Mouse (Mus musculus) liver, embryonic 13.5 days (tissue): Measurements from ENCODE around the gene Pomgnt2. TPM values are rescaled to one million over a fixed set of nuclear protein-coding genes. Genes with fewer than 3 reads are reported as not detected.

Source experiments
- ATAC-seq: fragments of 200-750 bp; cut with Nextera tagmentation; 2 replicates; pipeline ENCODE4 v1.8.0; 2017; ENCODE audit warnings: low read depth, mild to moderate bottlenecking, moderate number of reproducible peaks, moderate library complexity
- DNase-seq: peaks from one replicate; pipeline ENCODE4 v3.0.0; 2022
- H3K27ac ChIP-seq: fragments of 300-500 bp; sonication (generic); 2 replicates; pipeline ENCODE4 v1.5.1; 2015; ENCODE audit warnings: moderate library complexity, mild to moderate bottlenecking, inconsistent platforms
- H3K27me3 ChIP-seq: fragments of 300-500 bp; sonication (generic); 2 replicates; pipeline ENCODE4 v1.6.1; 2015; ENCODE audit warnings: mild to moderate bottlenecking, inconsistent platforms
- H3K36me3 ChIP-seq: fragments of 300-500 bp; sonication (generic); 2 replicates; pipeline ENCODE4 v1.6.1; 2015; ENCODE audit warnings: mild to moderate bottlenecking, inconsistent platforms
- H3K4me1 ChIP-seq: fragments of 300-500 bp; sonication (generic); replicated peaks from 2 replicates; pipeline ENCODE4 v1.6.1; 2015; ENCODE audit warnings: inconsistent platforms
- H3K4me2 ChIP-seq: fragments of 300-500 bp; sonication (generic); 2 replicates; pipeline ENCODE4 v1.6.1; 2015; ENCODE audit warnings: inconsistent platforms, mild to moderate bottlenecking, moderate library complexity
- H3K4me3 ChIP-seq: fragments of 300-500 bp; sonication (generic); replicated peaks from 2 replicates; pipeline ENCODE4 v1.5.1; 2015; ENCODE audit warnings: mild to moderate bottlenecking, inconsistent platforms
- H3K9ac ChIP-seq: fragments of 300-500 bp; sonication (generic); 2 replicates; pipeline ENCODE4 v1.6.1; 2015; ENCODE audit warnings: mild to moderate bottlenecking, inconsistent platforms
- H3K9me3 ChIP-seq: fragments of 300-500 bp; sonication (generic); replicated peaks from 2 replicates; pipeline ENCODE4 v1.6.1; 2016; ENCODE audit warnings: inconsistent platforms
- WGBS: fragments of 180-500 bp; shearing (Covaris S2); methylation state at CpG from one replicate; pipeline ENCODE4 v1.1.7; 2015; ENCODE audit not compliant: insufficient replicate concordance; 5-methylcytosine and 5-hydroxymethylcytosine counted together
- polyA plus RNA-seq: library from polyadenylated mRNA; unstranded; fragments of >200 nt; fragmentation: Nextera tagmentation; extraction: Ambion mirVana; gene quantifications from 2 replicates; pipeline ENCODE4 v1.2.1, GENCODE M21; 2015

Pomgnt2 gene
- polyA plus RNA-seq, 1 experiment from 2014 or later = 2.6 TPM

DNA sequence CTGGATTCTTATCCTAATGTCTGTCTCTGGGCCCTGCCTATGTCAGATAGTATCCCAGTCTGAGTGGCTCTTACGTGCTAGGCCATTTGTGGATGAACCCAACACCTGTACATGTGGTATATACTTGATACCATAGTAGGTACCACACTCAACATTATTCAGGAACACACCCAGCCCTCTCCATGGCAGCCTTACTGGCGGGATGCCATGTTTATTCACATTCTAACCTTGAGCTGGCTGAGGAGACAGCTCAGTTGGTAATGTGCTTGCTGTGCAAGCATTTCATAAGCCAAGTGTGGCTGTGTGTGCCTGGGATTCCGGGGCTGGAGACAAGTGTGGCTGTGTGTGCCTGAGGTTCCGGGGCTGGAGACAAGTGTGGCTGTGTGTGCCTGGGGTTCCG, 28.7 kb downstream of the Pomgnt2 start:
- 56% methylated on average over 5 of the region's 5 CpGs for WGBS
- Histone ChIP-seq H3K4me3 (no peak overlapping the region), H3K4me2 (no peak overlapping the region), H3K4me1 (no peaks in the 10 kb centered on the region), H3K27me3 (no peaks in the 10 kb centered on the region), H3K9ac (no peak overlapping the region), H3K27ac (no peak overlapping the region), H3K9me3 (no peaks in the 10 kb centered on the region), H3K36me3 (no peaks in the 10 kb centered on the region)
- DNase-seq = no peak
- ATAC-seq = no peak

DNA sequence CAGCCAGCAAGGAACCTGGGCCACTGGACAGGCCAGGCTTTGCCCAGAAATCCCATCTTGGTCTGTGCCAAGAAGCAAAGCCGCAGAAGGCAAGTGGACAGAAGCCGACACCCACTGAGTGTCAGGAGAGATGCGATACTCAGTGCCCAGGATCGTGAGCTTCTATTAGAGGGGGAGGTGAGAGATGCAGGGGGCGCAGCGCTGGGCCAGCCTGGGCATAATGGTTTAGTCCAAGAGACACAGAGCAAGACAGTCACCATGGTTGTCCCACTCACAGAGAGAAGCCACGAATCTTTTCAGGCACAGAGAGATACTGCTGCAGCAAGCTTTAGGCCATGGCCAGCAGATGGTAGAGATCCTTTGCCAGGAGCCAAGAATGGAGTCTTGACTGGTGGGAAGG, 32.0 kb downstream of the Pomgnt2 start:
- 73% methylated on average over 7 of the region's 7 CpGs for WGBS
- Histone ChIP-seq H3K9me3 (no peaks in the 10 kb centered on the region), H3K4me1 (no peaks in the 10 kb centered on the region), H3K27me3 (no peaks in the 10 kb centered on the region), H3K9ac (no peak overlapping the region), H3K4me2 (no peak overlapping the region), H3K27ac (no peak overlapping the region), H3K4me3 (no peak overlapping the region), H3K36me3 (no peaks in the 10 kb centered on the region)
- DNase-seq = no peak
- ATAC-seq = no peak

DNA sequence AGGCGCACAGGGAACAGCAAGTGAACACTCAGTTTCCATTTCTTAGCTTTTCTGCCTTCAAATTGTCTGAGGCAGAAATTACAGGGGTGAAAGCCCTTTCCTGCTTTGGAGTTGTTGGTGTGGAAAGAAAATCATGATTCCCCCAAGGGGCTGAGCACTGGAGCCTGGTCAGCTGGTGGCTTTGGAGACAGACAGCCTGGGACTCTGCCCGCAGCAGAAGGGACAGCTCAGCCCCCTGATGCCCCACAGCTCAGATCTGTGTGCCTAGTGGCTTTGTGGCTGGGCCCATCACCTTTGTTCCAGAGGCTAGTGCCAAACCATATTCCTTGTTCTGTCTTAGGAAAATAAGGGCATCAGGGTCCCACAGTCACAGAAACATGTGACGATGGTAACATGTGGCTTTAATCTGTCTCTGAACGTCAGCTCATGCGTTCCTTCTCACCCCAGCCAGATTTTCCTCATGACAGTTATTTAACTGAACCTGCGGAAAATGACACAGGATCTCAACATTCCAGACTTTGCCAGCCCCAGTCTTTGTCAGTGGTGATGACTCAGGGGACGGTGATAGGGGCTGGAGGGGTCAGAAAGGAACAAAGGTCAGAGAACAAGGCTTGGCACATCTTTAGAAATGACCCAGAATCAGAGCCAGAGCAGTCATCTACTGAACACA, 36.8 kb downstream of the Pomgnt2 start:
- H3K36me3 ChIP-seq = no peaks in the 10 kb centered on the region
- no peak overlapping the region for H3K4me3 ChIP-seq
- H3K9me3 ChIP-seq = no peaks in the 10 kb centered on the region
- no peak overlapping the region for H3K9ac ChIP-seq
- H3K27ac ChIP-seq = no peak overlapping the region
- H3K4me1 ChIP-seq = no peaks in the 10 kb centered on the region
- no peak overlapping the region for H3K4me2 ChIP-seq
- ATAC-seq (no peak), DNase-seq (no peak)
- no peaks in the 10 kb centered on the region for H3K27me3 ChIP-seq
- 62% methylated on average over 7 of the region's 7 CpGs for WGBS

DNA sequence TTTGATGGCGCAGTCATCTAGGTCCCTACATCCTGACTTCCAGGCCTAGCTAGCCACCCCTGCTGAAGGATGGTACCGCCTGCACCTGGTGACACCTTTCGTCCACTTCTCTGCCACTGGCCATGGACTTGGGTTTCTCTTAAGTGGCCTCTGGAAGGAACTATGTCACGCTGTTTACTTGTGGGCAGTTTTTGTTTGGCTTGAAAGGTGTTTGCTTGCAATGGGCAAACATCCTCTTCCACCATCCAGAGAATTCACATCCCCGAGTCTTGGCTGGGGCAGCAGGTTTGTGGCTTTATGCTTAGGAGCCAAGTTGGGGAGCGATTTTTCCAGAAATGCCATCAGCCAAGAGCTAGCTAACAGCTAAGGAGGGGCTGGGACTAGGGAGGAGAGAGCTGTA, 44.3 kb downstream of the Pomgnt2 start:
- ATAC-seq (no peak), DNase-seq (no peak)
- no peak overlapping the region for H3K27ac ChIP-seq
- H3K36me3 ChIP-seq = no peaks in the 10 kb centered on the region
- no peaks in the 10 kb centered on the region for H3K9me3 ChIP-seq
- H3K4me2 ChIP-seq = no peak overlapping the region
- WGBS = 67% methylated on average over 6 of the region's 6 CpGs
- no peak overlapping the region for H3K4me3 ChIP-seq
- no peaks in the 10 kb centered on the region for H3K27me3 ChIP-seq
- H3K4me1 ChIP-seq = peaks cover 5% of the 10 kb centered on the region
- H3K9ac ChIP-seq = no peak overlapping the region

DNA sequence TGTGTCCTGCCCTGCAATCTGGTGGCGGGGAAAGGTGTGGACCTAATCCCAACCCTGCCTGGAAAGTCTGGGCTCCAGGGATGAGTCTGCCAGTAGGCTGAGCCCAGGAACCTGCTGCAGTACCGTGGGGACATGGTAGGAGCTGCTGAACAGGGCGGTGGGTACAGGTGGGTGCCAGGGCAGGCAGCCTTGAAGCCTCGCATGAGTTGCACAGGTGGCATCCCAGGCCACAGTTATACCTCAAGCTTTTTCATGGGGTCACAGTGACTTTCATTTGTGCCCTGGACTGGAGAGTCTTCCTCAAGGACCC, 45.8 kb downstream of the Pomgnt2 start:
- H3K9me3 ChIP-seq = no peaks in the 10 kb centered on the region
- H3K4me1 ChIP-seq = peaks cover 5% of the 10 kb centered on the region
- ATAC-seq (0 out of 2 replicates have a peak, but pooled peaks have one; percentile 10), DNase-seq (no peak)
- no peak overlapping the region for H3K4me3 ChIP-seq
- H3K36me3 ChIP-seq = no peaks in the 10 kb centered on the region
- WGBS = 39% methylated on average over 4 of the region's 4 CpGs
- H3K4me2 ChIP-seq = peak overlapping the region; percentile 36
- H3K27ac ChIP-seq = no peak overlapping the region
- H3K9ac ChIP-seq = no peak overlapping the region
- no peaks in the 10 kb centered on the region for H3K27me3 ChIP-seq

DNA sequence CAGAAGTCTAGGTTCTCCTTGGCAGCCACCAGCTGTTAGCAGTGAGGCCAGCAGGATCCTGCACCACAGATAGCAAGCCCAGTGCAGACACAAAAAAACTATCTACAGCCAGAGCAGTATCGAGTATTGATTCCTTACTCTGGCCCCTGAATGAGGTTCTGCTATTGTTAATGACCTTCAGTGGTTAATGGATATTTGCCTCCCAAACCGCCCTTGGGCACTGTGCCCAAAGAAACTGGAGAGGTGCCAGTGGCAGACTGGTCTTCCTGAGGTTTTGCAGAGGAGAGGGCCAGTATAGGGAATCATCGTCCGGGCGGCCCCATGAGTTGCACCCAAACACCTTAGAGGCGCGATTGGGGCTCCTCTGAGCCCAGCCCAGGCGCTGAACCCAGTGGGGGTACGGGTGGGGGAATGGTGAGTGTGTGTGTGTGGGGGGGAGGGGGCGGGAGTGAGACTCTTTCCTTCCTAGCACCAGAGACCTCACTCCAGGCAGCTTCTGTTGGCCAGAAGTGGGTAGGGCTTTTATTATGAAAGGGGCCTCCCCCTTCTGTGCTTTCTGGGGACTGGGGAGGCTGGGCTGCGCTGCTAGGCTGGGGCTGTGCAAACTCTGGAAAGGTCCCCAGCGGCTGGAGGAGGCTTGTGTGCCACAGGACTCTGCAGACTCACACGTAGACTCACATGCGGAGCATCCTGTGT, 46.3 kb downstream of the Pomgnt2 start, which contains the start of gene Fam198a:
Fam198a (plus strand) TSS at position 571 of the 696 bp plus-strand sequence.
- DNase-seq (no peak), ATAC-seq (peak; percentile 50; the same call in 1 of the 2 replicates)
- Histone ChIP-seq H3K4me3 (no peak within 1 kb of the TSS), H3K27ac (no peak within 1 kb of the TSS), H3K36me3 (no peaks in the 10 kb centered on the region), H3K9me3 (no peaks in the 10 kb centered on the region), H3K27me3 (no peaks in the 10 kb centered on the region), H3K4me1 (peaks cover 5% of the 10 kb centered on the region), H3K9ac (no peak within 1 kb of the TSS), H3K4me2 (peak within 1 kb of the TSS; percentile 36)
- 18% methylated on average over 14 of the region's 14 CpGs for WGBS

DNA sequence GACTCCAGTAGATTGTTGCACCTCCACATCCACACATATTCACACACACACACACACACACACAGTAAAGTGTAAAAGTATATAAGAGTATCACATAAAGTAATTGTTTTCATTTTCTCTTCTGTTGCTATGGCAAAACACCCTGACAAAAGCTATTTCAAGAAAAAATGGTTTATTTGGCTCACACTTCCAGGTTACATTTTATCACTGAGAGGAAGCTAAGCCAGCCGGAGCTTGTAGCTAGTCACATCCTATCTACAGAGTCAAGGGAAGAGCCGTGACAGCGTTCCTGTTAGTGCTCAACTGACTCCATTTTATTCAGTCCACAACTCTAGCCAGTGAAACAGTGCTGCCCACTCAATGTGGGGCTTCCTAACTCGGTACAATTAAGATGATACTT, 48.5 kb downstream of the Pomgnt2 start:
- H3K4me2 ChIP-seq = no peak overlapping the region
- no peaks in the 10 kb centered on the region for H3K27me3 ChIP-seq
- DNase-seq (no peak), ATAC-seq (no peak)
- no peak overlapping the region for H3K9ac ChIP-seq
- H3K9me3 ChIP-seq = no peaks in the 10 kb centered on the region
- H3K4me1 ChIP-seq = peaks cover 5% of the 10 kb centered on the region
- H3K36me3 ChIP-seq = no peaks in the 10 kb centered on the region
- 44% methylated on average over 4 of the region's 4 CpGs for WGBS
- H3K4me3 ChIP-seq = no peak overlapping the region
- no peak overlapping the region for H3K27ac ChIP-seq

DNA sequence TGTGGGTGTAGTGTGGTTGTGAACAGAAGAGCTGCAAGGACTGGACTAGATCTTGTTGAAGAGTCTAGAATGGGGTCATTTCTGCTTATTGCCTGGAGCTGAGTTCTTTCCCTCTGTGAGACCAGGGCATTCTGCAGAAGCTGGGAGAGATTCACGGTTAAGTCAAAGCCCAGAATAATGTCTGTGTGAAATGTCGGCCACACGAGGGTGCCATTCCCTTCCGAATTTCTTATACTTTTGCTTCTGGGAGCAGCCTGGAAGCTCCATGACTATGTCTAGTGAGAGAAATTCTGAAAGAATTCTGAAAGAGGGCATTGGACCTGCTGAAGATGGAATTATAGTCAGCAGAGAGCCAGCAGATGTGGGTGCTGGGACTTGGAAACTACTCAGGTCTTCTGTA, 49.1 kb downstream of the Pomgnt2 start:
- peaks cover 5% of the 10 kb centered on the region for H3K4me1 ChIP-seq
- ATAC-seq = no peak
- no peak overlapping the region for H3K4me3 ChIP-seq
- H3K9ac ChIP-seq = no peak overlapping the region
- 11% methylated on average over 4 of the region's 4 CpGs for WGBS
- no peak for DNase-seq
- no peaks in the 10 kb centered on the region for H3K9me3 ChIP-seq
- no peak overlapping the region for H3K4me2 ChIP-seq
- H3K27ac ChIP-seq = no peak overlapping the region
- H3K27me3 ChIP-seq = no peaks in the 10 kb centered on the region
- no peaks in the 10 kb centered on the region for H3K36me3 ChIP-seq

DNA sequence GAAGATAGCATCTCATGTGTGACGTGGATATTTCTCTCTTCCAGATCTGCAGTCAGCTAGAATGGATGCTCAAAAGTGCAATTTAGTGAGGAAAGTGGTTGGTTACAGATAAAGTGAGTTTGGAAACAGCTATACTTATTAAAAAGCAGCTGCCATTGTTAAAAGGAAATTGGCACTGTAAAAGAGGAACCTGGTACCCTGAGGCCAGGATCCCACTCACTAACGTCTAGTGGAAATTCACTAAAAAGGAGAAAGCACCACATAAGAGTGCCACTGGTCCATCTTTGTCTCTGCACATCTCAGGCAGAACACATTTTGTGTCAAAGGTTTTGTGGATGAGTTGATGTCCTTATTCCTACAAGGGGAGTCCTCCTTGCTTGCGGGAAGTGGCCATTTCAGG, 53.3 kb downstream of the Pomgnt2 start:
- Histone ChIP-seq H3K4me2 (no peak overlapping the region), H3K9ac (no peak overlapping the region), H3K9me3 (no peaks in the 10 kb centered on the region), H3K27me3 (no peaks in the 10 kb centered on the region), H3K27ac (no peak overlapping the region), H3K4me1 (no peaks in the 10 kb centered on the region), H3K4me3 (no peak overlapping the region), H3K36me3 (no peaks in the 10 kb centered on the region)
- ATAC-seq = no peak
- no peak for DNase-seq
- 56% methylated on average over 3 of the region's 3 CpGs for WGBS

DNA sequence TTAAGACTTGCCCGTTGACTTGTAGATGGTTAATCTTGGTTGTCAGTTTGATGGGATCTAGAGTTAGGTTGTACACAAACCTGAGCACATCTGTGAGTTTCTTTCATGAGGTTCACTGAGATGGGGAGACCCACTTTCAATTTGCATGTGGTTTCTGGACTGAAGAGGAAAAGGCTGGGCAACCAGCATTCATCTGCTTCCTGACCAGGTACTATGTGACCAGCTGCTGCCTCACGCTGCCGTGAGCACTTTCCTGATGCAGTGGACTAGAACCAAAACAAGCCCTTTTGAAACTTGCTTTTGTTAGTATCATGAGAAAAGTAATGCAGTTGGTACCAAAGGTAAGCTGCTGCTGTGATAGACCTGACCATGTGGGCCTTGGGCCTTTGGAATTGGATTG, 53.9 kb downstream of the Pomgnt2 start:
- no peaks in the 10 kb centered on the region for H3K36me3 ChIP-seq

DNA sequence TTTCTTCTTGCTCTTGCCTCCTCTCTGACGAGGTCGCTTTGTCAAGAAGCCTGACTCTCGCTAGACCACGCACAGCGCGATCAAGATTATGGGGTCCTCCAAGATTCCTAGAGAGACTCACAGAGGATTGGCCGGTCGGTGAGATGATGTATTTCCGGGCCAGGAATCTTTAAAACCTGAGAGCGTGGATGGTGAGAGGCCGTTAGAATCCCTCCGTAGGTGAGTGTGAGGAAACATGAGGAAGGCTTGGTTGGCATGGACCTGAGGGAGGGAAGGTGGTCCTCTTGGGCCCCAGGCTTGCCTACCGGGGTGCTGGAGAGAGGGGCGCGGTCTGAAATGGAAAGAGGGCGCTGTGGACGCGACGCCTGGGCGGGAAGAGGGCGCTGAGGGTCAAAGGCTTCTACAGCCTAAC, 59.0 kb downstream of the Pomgnt2 start:
- DNase-seq (peak; percentile 54), ATAC-seq (peak; percentile 74)
- Histone ChIP-seq H3K36me3 (no peaks in the 10 kb centered on the region), H3K27me3 (0 out of 2 replicates have a peak, but pooled peaks cover 3% of the 10 kb centered on the region), H3K4me1 (0 out of 2 replicates have a peak, but pooled peaks cover 2% of the 10 kb centered on the region), H3K27ac (no peak overlapping the region), H3K4me2 (peak overlapping the region; percentile 57), H3K9me3 (no peaks in the 10 kb centered on the region), H3K4me3 (peak overlapping the region; percentile 52), H3K9ac (peak overlapping the region; percentile 57; the same call in 1 of the 2 replicates)
- whole genome bisulfite sequencing = 44% methylated on average over 21 of the region's 21 CpGs

More for the DNA sequence above, 53.9 kb downstream of the Pomgnt2 start:
- Histone ChIP-seq H3K27me3 (no peaks in the 10 kb centered on the region), H3K9me3 (no peaks in the 10 kb centered on the region), H3K27ac (no peak overlapping the region), H3K4me1 (no peaks in the 10 kb centered on the region), H3K9ac (no peak overlapping the region), H3K4me3 (no peak overlapping the region), H3K4me2 (no peak overlapping the region)
- no peak for ATAC-seq
- DNase-seq = no peak
- WGBS = 59% methylated on average over 3 of the region's 3 CpGs

DNA sequence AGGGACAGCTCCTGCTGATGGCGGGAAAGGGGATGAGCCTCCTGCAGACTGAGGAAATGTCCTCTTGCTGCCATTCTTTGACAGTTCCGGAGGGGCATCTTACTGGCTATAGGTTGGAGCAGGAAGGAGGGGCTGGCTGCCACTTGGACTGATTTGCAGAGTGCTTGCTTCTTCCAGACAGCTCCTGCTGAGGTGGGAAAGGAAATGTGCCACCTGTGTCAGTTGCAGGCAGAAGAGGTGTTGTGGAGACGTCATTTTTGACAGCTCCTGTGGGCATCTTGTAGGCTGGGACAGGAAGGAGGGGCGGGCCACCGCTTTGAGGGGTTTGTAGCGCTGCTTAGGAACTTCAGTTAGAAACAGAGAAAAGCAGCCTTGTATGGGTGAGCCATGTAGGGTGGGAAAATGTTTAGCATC, 59.5 kb downstream of the Pomgnt2 start:
- 0 out of 2 replicates have a peak, but pooled peaks have one; percentile 15 for ATAC-seq
- no peaks in the 10 kb centered on the region for H3K36me3 ChIP-seq
- no peak for DNase-seq

More for the DNA sequence above, 59.5 kb downstream of the Pomgnt2 start:
- H3K9ac ChIP-seq = no peak overlapping the region
- 0 out of 2 replicates have a peak, but pooled peaks cover 3% of the 10 kb centered on the region for H3K27me3 ChIP-seq
- H3K9me3 ChIP-seq = no peaks in the 10 kb centered on the region
- peak overlapping the region; percentile 52 for H3K4me3 ChIP-seq
- 0 out of 2 replicates have a peak, but pooled peaks cover 2% of the 10 kb centered on the region for H3K4me1 ChIP-seq
- H3K27ac ChIP-seq = no peak overlapping the region
- H3K4me2 ChIP-seq = peak overlapping the region; percentile 57
- 36% methylated on average over 6 of the region's 6 CpGs for WGBS
